Mouse (Mus musculus) forebrain, embryonic 13.5 days (tissue): Measurements from ENCODE around the gene Pde7b. TPM values are rescaled to one million over a fixed set of nuclear protein-coding genes. Genes with fewer than 3 reads are reported as not detected.

Experiments used
- ATAC-seq: fragments of 200-750 bp; cut with Nextera tagmentation; 2 replicates; pipeline ENCODE4 v1.8.0; 2017
- H3K27ac ChIP-seq: fragments of 300-500 bp; sonication (generic); 2 replicates; pipeline ENCODE4 v1.5.1; 2015; ENCODE audit warnings: inconsistent platforms, mild to moderate bottlenecking, moderate library complexity
- H3K27me3 ChIP-seq: fragments of 300-500 bp; sonication (generic); 2 replicates; pipeline ENCODE4 v1.6.1; 2015; ENCODE audit warnings: mild to moderate bottlenecking, inconsistent platforms
- H3K36me3 ChIP-seq: fragments of 300-500 bp; sonication (generic); 2 replicates; pipeline ENCODE4 v1.6.1; 2015; ENCODE audit warnings: mild to moderate bottlenecking, inconsistent platforms; ENCODE audit not compliant: poor library complexity, severe bottlenecking
- H3K4me1 ChIP-seq: fragments of 300-500 bp; sonication (generic); 2 replicates; pipeline ENCODE4 v1.6.1; 2015; ENCODE audit warnings: inconsistent platforms
- H3K4me2 ChIP-seq: fragments of 300-500 bp; sonication (generic); 2 replicates; pipeline ENCODE4 v1.6.1; 2015; ENCODE audit warnings: inconsistent platforms, mild to moderate bottlenecking, moderate library complexity
- H3K4me3 ChIP-seq: fragments of 300-500 bp; sonication (generic); 2 replicates; pipeline ENCODE4 v1.5.1; 2015; ENCODE audit warnings: mild to moderate bottlenecking, inconsistent platforms
- H3K9ac ChIP-seq: fragments of 300-500 bp; sonication (generic); 2 replicates; pipeline ENCODE4 v1.6.1; 2015; ENCODE audit warnings: mild to moderate bottlenecking, inconsistent platforms
- H3K9me3 ChIP-seq: fragments of 300-500 bp; sonication (generic); replicated peaks from 2 replicates; pipeline ENCODE4 v1.6.1; 2016; ENCODE audit warnings: inconsistent platforms
- WGBS: fragments of 180-500 bp; shearing (Covaris S2); methylation state at CpG from one replicate; pipeline ENCODE4 v1.1.7; 2015; 5-methylcytosine and 5-hydroxymethylcytosine counted together
- polyA plus RNA-seq: library from polyadenylated mRNA; unstranded; fragments of >200 nt; fragmentation: Nextera tagmentation; extraction: Ambion mirVana; gene quantifications from 2 replicates; pipeline ENCODE4 v1.2.1, GENCODE M21; 2015

Gene Pde7b
- polyA plus RNA-seq, 1 experiment from 2014 or later = 2.6 TPM

DNA sequence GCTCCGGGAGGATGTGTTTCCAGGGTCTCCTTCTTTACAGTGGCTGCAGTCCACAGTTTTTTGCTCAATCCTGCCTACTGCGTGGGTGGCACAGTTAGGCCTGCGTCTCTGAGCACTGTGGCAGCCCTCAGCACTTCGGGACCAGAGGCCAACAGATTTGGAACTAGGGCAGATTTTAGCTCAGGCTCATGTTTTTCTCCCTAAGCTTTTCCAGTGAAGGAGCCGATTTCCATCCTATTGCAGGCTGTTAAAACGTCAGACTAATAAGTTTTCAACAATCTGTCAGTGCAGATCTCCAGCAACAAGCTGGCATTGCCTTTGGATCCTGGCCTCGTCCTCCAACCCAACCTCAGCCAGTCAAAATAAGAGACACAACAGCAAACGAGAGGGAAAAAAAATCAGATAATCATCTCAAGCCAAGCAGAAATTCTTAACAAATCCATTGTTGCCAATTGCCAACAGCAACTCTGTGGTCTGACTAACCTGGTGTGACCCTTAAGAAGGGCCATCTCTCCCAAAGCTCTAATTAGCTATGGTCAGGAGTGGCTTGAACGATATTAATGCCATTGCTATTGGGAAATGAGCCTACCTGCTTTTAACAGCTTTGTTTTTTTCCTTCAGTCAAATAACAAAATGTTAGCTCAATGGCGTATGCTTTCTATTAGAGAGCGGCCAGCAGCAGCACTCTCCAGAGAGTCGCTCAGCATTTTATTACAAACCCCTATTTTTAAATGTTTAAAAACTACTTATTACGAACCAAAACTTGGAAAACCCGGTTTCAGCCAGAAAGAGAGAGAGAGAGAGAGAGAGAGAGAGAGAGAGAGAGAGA is 92.4 kb downstream of the Pde7b start:
- H3K4me1 ChIP-seq = no peaks in the 10 kb centered on the region
- no peak overlapping the region for H3K4me3 ChIP-seq
- H3K27me3 ChIP-seq = no peaks in the 10 kb centered on the region
- no peak overlapping the region for H3K9ac ChIP-seq
- H3K36me3 ChIP-seq = no peaks in the 10 kb centered on the region
- 68% methylated on average over 14 of the region's 14 CpGs for WGBS
- ATAC-seq = peak; percentile 50; the same call in 1 of the 2 replicates
- no peak overlapping the region for H3K27ac ChIP-seq
- no peak overlapping the region for H3K4me2 ChIP-seq
- no peaks in the 10 kb centered on the region for H3K9me3 ChIP-seq

DNA sequence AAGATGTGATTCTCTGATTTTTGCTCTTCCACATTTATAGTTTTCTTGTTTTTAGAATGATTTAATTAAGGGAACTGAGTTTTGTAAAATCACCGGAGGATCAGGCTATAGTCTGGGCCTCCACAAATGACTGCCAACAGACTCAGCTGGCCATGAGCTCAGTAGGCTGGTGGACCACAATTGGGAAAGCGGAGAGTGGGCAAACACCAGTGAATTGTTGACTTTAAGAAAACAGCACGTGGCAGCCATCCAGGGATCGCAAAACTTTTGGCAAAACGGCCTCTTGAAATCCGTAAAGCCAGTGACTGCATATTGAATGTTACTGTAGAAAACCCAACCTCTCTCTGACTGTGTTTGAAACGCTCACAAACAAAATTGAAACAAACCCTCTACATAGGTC is 94.8 kb downstream of the Pde7b start:
- no peak overlapping the region for H3K4me3 ChIP-seq
- 79% methylated on average over 7 of the region's 7 CpGs for WGBS
- ATAC-seq = no peak

DNA sequence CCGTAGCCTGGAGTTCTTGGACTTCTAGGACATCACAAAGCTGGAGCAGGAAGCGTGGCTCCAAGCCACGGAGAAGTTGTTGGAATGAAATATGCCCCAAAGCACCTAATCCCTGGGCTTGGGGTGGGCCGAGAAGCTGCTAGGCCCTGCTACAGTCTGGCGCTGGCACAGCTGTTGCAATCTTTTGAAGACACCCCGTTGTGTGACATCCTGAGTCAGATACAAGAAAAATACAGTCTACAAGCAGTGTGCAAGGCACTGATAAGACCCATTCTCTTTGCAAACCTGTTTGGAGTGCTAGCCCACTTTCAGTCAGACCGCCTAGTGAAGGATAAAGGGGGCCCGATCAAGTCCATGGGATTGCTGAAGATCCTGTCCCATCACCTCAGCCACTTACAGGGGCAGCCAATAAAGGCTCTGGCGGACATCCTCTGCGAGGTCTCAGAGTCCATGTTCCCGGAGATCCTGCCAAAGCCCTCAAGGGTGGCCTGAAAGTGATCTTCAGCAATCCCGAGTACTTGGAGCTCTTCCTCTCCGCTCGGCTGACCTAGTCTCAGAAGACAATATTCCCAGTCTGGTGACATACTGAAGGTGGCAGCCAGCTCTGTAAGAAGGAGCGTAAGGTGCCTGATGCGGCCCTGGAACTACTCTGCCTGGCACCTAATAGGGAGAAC is 99.0 kb downstream of the Pde7b start:
- no peaks in the 10 kb centered on the region for H3K36me3 ChIP-seq
- H3K27me3 ChIP-seq = no peaks in the 10 kb centered on the region
- ATAC-seq = no peak
- H3K27ac ChIP-seq = no peak overlapping the region
- no peaks in the 10 kb centered on the region for H3K9me3 ChIP-seq
- H3K4me1 ChIP-seq = no peaks in the 10 kb centered on the region
- WGBS = 90% methylated on average over 16 of the region's 16 CpGs
- no peak overlapping the region for H3K4me3 ChIP-seq
- H3K4me2 ChIP-seq = no peak overlapping the region
- no peak overlapping the region for H3K9ac ChIP-seq

More for the DNA sequence above, 94.8 kb downstream of the Pde7b start:
- Histone ChIP-seq H3K9ac (no peak overlapping the region), H3K27ac (no peak overlapping the region), H3K4me2 (no peak overlapping the region), H3K4me1 (no peaks in the 10 kb centered on the region), H3K36me3 (no peaks in the 10 kb centered on the region), H3K27me3 (no peaks in the 10 kb centered on the region), H3K9me3 (no peaks in the 10 kb centered on the region)

DNA sequence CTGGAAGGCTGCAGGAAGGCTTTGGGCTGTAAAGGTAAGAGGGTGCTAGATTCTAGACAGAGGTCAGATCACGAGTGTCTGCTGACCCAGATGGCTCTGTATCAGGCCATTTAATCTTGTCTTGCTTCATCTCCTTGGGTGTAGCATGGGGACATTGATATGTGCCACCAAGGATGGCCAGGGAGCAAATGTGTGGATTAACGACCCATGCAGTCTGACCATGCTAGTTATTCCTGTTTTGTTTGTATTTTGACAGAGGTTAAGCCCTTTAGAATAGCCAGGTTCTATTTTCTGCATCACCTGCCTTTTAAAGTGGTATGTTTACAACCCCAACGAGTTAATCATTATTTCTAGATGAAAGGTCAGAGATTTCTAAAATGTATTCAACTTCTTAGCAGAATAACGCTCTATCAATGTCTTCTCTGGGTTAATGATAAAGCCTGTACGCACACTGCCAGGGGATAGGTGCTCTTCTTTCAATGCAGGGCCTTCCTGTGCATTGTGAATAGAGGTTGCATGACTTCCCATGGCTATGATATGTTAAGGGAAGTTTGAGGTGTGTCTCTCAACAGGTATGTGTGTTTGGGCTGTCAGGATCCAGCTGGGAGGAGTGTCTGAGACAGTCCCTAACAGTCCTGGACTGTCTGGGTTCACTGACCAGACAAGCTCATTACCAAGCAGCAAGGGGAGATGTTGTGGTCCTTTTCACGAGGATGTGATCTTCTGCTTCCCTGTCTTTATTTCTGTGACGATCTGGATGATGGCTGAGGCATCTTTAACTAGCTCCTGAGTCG is 103.0 kb downstream of the Pde7b start:
- WGBS = 69% methylated on average over 8 of the region's 8 CpGs
- Histone ChIP-seq H3K27ac (no peak overlapping the region), H3K4me2 (no peak overlapping the region), H3K9me3 (no peaks in the 10 kb centered on the region), H3K4me3 (no peak overlapping the region), H3K9ac (no peak overlapping the region), H3K4me1 (no peaks in the 10 kb centered on the region), H3K36me3 (no peaks in the 10 kb centered on the region), H3K27me3 (no peaks in the 10 kb centered on the region)
- ATAC-seq = no peak

DNA sequence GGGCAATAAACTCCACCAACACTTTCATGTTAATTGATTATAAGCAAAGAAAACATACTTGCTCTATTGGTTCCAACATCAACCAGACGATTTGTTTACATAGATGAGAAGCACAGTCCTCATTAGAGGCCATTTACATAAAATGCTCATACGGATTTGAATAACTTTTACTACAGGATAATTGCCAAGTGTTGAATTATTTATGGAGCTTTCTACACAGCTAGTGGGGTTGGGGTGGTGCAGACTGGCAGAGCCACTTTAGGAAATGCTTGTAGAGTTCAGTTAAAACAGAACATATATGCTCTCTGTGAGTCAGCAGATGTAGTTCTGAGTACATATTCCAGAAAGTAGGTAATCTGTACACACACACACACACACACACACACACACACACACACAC is 118.9 kb downstream of the Pde7b start:
- H3K4me2 ChIP-seq = no peak overlapping the region
- peak; percentile 80 for ATAC-seq
- no peaks in the 10 kb centered on the region for H3K36me3 ChIP-seq
- no peaks in the 10 kb centered on the region for H3K9me3 ChIP-seq
- no peaks in the 10 kb centered on the region for H3K27me3 ChIP-seq
- no peak overlapping the region for H3K27ac ChIP-seq
- WGBS = 28% methylated on average over 2 of the region's 2 CpGs
- 0 out of 2 replicates have a peak, but pooled peaks cover 7% of the 10 kb centered on the region for H3K4me1 ChIP-seq
- no peak overlapping the region for H3K4me3 ChIP-seq
- H3K9ac ChIP-seq = no peak overlapping the region

DNA sequence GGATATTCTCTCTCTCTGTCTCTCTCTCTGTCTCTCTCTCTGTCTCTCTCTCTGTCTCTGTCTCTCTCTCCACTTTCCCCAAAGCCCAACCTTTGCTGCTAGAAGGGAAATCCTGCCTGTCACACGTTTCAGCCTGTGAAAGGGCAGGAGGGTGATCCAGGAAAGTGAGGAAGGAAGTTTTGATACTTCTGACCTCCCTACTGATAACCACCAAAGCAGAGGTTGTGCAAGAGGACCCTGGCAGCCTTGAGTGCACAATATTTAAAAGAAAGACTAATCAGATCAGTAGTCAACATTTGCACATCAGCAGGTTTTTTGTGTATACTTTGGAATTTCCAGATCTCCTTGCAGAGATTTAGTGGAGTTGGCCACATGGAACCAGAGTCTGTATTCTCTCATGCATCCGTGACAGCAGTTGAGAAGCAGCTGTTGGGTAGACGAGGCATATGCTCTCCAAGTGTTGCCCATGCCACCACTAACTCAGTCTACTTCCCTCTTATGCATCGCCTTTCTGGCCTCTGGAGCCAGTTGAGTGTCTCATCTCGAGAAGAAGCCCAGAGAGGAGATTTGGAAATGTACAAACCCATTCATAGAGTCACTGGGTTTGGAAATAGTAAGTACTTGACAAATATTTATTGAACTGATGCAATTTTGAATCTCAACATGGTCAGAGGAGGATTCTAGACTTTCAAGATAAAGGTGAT is 129.6 kb downstream of the Pde7b start:
- no peaks in the 10 kb centered on the region for H3K4me1 ChIP-seq
- no peak overlapping the region for H3K9ac ChIP-seq
- whole genome bisulfite sequencing = 78% methylated on average over 5 of the region's 5 CpGs
- H3K36me3 ChIP-seq = no peaks in the 10 kb centered on the region
- no peak overlapping the region for H3K27ac ChIP-seq
- no peaks in the 10 kb centered on the region for H3K9me3 ChIP-seq
- H3K4me2 ChIP-seq = no peak overlapping the region
- no peak overlapping the region for H3K4me3 ChIP-seq
- no peaks in the 10 kb centered on the region for H3K27me3 ChIP-seq
- no peak for ATAC-seq

DNA sequence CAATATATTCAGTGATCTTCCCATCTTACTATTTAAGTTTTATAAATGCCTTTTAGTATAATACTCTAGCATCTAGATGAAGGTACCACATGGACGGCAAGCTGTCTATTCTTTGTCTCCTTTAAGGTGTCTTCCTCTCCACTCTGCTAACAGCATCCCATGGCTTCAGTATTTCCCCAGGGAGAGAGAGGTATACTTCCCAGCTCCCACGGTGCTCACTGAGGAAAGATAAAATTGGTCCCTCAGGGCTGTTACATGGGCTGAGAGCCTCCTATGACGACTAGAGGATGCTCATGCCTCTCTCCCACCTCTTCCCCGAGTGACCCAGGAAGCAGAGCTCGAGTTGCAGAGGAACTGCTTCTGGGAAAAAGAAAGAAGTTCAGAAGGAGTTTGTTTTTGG is 130.9 kb downstream of the Pde7b start:
- no peaks in the 10 kb centered on the region for H3K27me3 ChIP-seq
- H3K9me3 ChIP-seq = no peaks in the 10 kb centered on the region
- H3K4me1 ChIP-seq = no peaks in the 10 kb centered on the region
- no peak overlapping the region for H3K4me2 ChIP-seq
- 71% methylated on average over 5 of the region's 5 CpGs for WGBS
- H3K9ac ChIP-seq = no peak overlapping the region
- no peak for ATAC-seq
- H3K4me3 ChIP-seq = no peak overlapping the region
- no peaks in the 10 kb centered on the region for H3K36me3 ChIP-seq
- H3K27ac ChIP-seq = no peak overlapping the region

DNA sequence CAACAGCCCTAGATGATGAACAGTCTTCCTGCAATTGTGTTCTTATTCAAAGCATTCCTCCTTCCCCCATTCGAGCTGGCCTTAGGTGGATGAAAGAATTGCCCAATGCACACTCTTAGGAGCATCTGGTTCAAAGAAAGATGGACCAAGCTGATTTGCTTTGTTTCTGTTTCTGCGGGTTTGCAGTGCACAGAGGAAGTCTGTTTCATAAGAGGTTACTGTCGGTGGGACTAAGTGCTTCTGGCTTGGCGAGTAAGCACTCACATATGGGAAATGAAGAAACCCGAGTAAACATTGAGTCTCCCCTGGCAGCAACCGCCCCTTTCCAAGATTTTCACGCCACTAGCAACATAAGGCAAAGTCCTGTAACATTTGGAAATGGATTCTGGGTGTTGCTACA is 134.8 kb downstream of the Pde7b start:
- no peak for ATAC-seq
- Histone ChIP-seq H3K4me3 (no peak overlapping the region), H3K4me2 (no peak overlapping the region), H3K36me3 (no peaks in the 10 kb centered on the region), H3K4me1 (no peaks in the 10 kb centered on the region), H3K9ac (no peak overlapping the region), H3K9me3 (no peaks in the 10 kb centered on the region), H3K27me3 (no peaks in the 10 kb centered on the region), H3K27ac (no peak overlapping the region)
- 82% methylated on average over 7 of the region's 7 CpGs for WGBS

DNA sequence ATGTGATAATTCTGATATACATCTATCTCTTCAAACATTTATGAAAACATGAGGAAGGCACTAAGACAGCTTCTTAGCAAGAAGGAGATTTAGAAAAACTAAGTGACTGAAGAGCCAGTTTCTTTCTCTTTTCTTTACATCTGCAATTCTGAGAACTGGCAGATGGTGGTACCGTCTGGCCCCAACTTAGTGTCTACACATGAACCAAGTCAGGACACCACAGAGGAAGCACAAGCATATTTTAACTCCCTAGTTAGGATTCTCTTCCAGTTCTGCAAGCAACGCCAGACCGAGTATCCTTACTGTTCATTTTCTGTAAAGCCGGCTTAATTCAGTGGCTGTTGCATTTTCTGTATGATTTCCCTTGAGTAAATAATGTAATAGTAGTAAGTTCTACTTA is 138.9 kb downstream of the Pde7b start:
- ATAC-seq = no peak; the same call in 1 of the 2 replicates
- no peak overlapping the region for H3K4me2 ChIP-seq

DNA sequence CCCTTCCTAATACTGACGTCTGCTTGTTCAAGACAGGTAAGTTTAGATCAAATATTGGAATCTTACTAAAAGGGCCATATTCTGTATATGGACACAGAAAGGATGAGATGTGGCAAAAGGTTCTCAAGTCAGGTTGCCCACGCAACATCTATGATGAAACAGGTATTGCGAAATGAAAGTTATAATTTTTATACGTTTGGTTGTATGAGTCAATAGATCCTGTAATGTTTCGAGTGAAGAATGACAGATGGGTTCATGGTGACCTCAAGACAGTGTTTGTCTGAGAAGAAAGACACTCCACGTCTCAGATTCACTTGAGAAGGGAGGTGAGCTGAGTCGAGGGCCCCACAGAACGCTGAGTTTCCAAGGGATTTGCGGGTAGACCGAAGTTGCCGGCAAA is 149.9 kb downstream of the Pde7b start:
- Histone ChIP-seq H3K4me2 (no peak overlapping the region), H3K4me3 (no peak overlapping the region), H3K4me1 (no peaks in the 10 kb centered on the region), H3K36me3 (no peaks in the 10 kb centered on the region), H3K9me3 (no peaks in the 10 kb centered on the region), H3K27ac (no peak overlapping the region), H3K9ac (no peak overlapping the region), H3K27me3 (no peaks in the 10 kb centered on the region)
- 95% methylated on average over 11 of the region's 11 CpGs for WGBS
- no peak for ATAC-seq

More for the DNA sequence above, 138.9 kb downstream of the Pde7b start:
- Histone ChIP-seq H3K9me3 (no peaks in the 10 kb centered on the region), H3K36me3 (no peaks in the 10 kb centered on the region), H3K27ac (no peak overlapping the region), H3K4me3 (no peak overlapping the region), H3K27me3 (no peaks in the 10 kb centered on the region), H3K4me1 (no peaks in the 10 kb centered on the region), H3K9ac (no peak overlapping the region)
- 89% methylated on average over 4 of the region's 4 CpGs for WGBS

DNA sequence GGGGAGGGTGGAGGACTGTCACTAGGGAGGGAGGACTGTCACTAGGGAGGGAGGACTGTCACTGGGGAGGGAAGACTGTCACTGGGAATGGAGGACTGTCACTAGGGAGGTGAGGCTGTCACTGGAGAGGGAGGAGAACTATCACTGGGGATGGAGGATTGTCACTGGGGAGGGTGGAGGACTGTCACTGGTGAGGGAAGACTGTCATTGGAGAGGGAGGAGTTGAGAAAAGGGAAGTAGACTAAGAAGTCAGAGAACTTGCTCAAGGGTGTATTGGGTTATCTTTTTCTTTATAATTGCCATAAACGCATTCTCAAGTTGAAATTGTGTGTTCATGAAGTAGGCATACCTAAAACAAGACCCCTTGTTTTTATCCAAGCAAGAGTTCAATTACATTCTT is 150.5 kb downstream of the Pde7b start:
- Histone ChIP-seq H3K36me3 (no peaks in the 10 kb centered on the region), H3K9me3 (no peaks in the 10 kb centered on the region), H3K4me3 (no peak overlapping the region), H3K27ac (no peak overlapping the region), H3K4me1 (no peaks in the 10 kb centered on the region), H3K4me2 (no peak overlapping the region), H3K9ac (no peak overlapping the region), H3K27me3 (no peaks in the 10 kb centered on the region)
- no peak for ATAC-seq
- WGBS = 90% methylated on average over 1 of the region's 1 CpGs
